In the genomic region with DNA sequence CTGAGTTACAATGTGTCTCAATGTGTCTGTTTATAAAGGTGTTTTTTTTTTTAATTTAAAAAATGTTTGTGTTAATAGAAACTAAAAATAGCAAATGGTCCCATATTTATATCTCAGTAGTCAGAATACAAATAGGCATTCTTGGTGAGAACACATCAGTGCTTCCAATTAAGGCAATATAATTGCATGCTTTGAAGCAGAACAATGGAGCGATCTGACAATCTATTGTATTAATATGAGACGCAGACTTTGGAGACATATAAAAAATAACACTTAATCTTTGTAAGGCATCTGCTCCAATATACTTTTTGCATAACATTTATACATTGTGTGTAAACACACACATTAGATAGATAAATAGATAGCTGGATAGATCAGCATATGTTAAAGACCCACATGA, we compare ENCODE assay signal across 16 mouse cellular contexts.
"Had no signal": no experiment of that assay in that cellular context is flagged by ENCODE, and none has a peak within 500 bp of the region (broad histone marks: within the 10 kb centered on the region; RNA-seq: fewer than 3 reads in every experiment).

No protein-coding gene starts in this region.

- DNase-seq: heart, postnatal 10 days; heart, postnatal 14 days; heart, postnatal 36 days; heart, postnatal 4 days; kidney, adult 11 months; kidney, adult 18-20 months; kidney, adult 2 months; kidney, adult 8-10 months; kidney, adult 9 months; kidney, postnatal 10 days; kidney, postnatal 14 days; kidney, postnatal 25 days; kidney, postnatal 36 days; kidney, postnatal 4 days; layer of hippocampus, adult 9-11 months; layer of hippocampus, postnatal 36 days had no signal
